Mouse (Mus musculus): Measurements from ENCODE around the gene Smim14.

DNA sequence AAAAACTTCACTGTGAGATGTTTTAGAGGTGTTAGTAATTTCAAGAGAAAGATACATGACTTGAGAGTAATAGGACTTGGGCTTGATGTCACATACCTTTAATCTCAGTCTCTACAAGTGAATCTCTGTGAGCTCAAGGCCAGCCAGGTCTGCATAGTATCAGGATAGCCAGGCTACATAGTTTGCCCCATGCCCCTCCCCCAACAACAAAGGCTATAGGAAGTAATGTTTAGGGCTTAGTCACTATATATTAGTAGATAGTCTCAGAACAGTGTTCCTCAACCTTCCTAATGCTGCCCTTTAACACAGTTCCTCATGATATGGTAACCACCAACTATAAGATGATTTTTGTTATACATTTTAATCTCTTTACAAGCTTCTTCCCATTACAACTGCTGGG is 20.1 kb upstream of the Smim14 start:
- no peak for TF ChIP-seq POLR2A (IDR thresholded peaks at IDR 0.05; ENCODE audit: control insufficient read depth, extremely low read depth, insufficient read depth, low read length, poor library complexity)
- TF ChIP-seq CTCF (IDR thresholded peaks at IDR 0.05; ENCODE audit: borderline replicate concordance, control insufficient read depth, extremely low read depth, insufficient read depth, low read length, poor library complexity), result no peak

Measured in thymus, adult 2 months (tissue).